Mouse (Mus musculus) CD4-positive, CD25-positive, alpha-beta regulatory T cell, adult 4 months (primary cell): ENCODE results near the gene Kdm4b. TPM values are rescaled to one million over a fixed set of nuclear protein-coding genes. Genes with fewer than 3 reads are reported as not detected.
A peak's percentile ranks its signal among the peaks of the same experiment; 100 is the strongest.

Source experiments
- ATAC-seq: one replicate; pipeline ENCODE4 v1.8.0; 2017
- polyA plus RNA-seq, 2 experiments: library from polyadenylated mRNA; unstranded; fragments of 100-300 nt; shearing (Covaris generic); gene quantifications; one replicate each; pipeline ENCODE4 v1.2.1; 2017

Gene Kdm4b
- 1 to 10 TPM; 5.3 to 7.0 TPM for polyA plus RNA-seq

GRCm38 (mm10) chr17:56325450-56326152 lies at the start of gene Kdm4b:
Gene Kdm4b (plus strand): TSS chr17:56326062.
- ATAC-seq = peak; percentile 95

DNA sequence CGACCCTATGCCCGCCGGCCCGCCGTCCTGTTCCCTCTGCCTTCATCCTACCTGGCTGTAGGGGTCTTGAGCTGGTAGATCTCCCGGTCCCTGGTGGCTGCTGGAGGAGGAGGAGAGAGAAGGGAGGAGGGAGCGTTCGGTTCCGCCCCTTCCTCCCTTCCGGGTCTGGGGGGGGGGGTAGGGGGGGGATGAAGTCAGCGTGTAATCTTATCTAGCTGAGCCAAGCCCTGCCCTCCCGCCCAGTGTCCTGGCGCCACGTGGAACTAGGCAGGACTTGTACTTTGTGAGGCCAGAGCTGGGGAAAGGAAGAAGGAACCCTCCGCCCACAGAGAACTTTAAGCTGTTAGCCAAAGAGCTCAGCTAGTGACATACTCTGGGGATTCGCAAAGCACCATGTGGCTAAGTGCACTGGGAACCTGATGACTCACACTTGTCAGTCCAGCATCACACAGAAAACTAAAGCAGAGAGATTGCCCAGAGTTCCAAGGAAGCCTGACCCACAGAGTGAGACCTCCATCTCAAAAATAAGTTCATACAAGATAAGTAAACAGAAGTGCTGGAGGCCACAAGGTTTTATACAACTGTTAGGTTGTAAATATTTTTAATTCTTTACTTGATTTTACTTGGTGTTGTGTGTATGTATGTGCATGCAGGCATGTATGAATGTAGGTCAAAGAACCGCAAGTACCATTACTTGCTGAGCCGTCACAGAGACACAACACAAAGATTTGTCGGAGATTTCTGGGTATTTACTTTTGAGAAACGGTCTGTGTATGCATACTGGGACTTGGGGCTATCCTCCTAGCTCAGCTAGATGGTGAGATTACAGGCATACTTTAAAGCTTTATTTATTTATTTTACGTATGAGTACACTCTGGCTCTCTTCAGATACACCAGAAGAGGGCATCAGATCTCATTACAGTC lies 49.0 kb upstream of the Kdm4b start, which contains the start of gene Ticam1:
Ticam1 (minus strand) TSS at position 144 of the 924 bp plus-strand sequence.
- ATAC-seq = peak; percentile 82

GRCm38 (mm10) chr17:56277567-56277893 lies 48.3 kb upstream of the Kdm4b start:
- ATAC-seq = no peak

DNA sequence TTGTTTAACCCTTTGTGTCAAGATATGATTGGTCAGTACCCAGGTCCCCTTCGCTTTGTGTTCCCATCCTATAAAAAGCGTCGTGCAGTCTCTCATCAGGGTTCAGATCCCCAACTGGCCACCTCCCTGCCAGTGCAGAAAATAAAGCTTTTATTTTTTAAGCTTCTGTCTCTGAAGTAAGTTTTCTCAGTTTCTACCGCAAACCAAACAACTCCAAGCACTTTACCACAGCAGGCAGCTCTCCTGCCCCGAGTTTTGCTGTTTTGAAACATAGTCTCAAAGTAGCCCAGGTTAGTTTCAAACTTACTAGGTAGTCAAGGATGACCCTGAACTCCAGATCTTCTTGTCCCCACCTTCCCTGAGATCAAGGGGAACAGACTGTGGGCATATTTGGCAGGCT lies 47.5 kb upstream of the Kdm4b start:
- ATAC-seq = no peak

- no peak for ATAC-seq
Measured at GRCm38 (mm10) chr17:56279481-56280155, 46.2 kb upstream of the Kdm4b start.

DNA sequence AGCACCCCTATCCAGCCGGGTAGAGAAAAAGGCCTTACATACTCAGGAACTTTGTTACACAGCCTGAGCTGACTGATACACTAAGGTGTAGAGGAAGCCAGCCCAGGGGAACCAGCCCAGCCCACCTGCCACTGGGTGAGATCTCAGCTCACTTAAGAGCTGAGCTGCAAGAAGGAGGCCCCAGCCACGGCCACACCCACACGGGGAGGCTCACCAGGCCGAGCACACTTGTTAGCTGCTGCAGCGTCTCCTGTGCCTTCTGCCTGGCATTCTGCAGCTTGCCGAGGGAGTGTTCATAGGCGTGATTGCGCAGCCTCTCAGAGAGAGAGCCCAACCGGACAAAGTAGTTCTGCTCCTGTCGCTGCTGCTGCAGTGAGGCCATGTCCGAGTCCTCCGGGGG lies 44.7 kb upstream of the Kdm4b start:
- no peak for ATAC-seq

- no peak for ATAC-seq
Measured at GRCm38 (mm10) chr17:56282802-56283201, 43.1 kb upstream of the Kdm4b start.

GRCm38 (mm10) chr17:56283316-56283715 lies 42.5 kb upstream of the Kdm4b start:
- ATAC-seq = no peak

- ATAC-seq = no peak
Measured at GRCm38 (mm10) chr17:56285995-56286394, 39.9 kb upstream of the Kdm4b start.

GRCm38 (mm10) chr17:56287830-56288229 lies 38.0 kb upstream of the Kdm4b start:
- ATAC-seq = no peak

GRCm38 (mm10) chr17:56288866-56289265 lies 37.0 kb upstream of the Kdm4b start:
- ATAC-seq = no peak

- ATAC-seq = peak; percentile 17
Measured at GRCm38 (mm10) chr17:56289371-56290331, 36.2 kb upstream of the Kdm4b start.

DNA sequence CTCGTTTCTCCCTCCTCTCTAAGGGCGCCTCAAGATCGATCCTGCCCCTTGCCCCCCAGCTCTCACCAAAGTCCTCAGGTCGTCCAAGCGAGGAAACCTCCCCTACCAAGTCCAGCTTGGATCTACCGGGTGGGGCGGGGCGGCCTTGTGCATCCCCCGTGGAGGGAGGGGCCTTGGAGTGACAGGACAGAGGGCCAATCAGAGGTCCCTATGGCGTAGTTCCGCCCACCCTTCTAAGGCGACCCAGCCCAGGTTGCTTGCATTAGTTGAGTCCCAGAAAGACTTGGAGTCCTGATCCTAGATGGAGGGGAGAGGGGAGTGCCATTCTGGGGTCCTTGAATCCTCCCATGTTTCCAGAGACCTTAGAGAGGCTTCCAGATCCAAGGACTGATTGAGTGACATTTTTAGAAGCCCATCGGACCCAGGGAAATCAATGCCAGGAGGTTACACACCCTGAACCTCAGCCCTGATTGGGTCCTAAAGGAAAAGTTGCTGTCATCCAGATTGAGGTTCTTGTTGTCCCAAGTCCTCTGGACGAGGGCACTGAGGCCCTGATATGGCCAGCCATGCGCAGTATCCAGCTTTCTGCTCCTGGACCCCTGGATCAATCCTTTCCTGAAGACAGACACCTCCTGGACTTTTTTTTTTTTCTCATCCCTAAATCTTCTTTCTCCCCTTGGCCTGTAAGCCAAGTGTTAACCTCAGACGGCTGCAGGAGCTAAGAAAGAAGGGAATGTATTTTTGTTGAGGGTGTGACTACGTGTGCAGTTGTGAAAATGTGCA lies 35.3 kb upstream of the Kdm4b start:
- ATAC-seq = peak; percentile 74

DNA sequence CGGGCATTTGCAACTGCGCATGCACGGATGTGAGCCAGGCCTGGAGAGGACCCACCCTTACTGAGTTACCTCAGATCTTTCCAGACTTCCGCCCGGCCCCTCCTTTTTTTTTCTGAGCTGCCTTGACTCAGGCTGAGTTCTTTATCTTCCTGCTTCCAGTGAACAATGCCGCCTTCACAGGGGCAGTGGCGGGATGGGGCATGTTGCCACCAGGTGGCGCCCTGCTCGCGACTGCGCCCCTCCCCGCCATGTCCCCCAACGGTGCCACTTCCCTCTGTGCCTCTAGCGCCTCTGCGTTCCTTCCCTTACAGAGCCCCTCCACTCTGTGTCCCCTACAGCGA lies 34.7 kb upstream of the Kdm4b start:
- ATAC-seq = peak; percentile 90

DNA sequence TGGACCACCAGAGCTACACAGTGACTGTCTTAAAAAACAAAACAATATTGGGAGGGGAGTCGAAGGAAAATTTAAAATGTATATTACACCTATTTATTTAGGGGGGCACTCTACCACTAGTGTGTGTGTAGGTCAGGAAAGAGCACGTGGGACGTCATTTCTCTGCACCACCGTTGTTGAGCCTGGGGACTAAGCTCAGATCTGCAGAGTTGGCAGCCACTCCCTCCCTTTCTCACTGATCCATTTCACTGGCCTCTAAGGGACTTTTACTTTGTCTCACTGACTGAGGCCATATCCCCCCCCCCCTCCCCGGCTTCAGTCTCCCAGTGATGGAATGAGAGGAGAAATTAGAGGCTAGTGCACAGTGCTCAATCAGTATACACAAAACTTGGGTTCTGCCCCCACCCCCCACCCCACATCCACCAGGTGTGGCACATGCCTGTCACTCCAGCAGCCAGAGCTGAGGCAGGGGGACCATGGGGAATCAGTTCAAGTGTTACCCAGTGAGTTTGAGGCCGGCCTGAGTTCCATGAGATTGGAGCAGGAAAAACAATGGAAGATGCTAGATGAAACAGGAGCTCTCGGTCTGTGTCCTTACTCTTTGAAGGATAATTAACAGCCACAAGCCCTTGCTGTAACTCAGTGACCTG lies 33.9 kb upstream of the Kdm4b start:
- ATAC-seq = no peak

DNA sequence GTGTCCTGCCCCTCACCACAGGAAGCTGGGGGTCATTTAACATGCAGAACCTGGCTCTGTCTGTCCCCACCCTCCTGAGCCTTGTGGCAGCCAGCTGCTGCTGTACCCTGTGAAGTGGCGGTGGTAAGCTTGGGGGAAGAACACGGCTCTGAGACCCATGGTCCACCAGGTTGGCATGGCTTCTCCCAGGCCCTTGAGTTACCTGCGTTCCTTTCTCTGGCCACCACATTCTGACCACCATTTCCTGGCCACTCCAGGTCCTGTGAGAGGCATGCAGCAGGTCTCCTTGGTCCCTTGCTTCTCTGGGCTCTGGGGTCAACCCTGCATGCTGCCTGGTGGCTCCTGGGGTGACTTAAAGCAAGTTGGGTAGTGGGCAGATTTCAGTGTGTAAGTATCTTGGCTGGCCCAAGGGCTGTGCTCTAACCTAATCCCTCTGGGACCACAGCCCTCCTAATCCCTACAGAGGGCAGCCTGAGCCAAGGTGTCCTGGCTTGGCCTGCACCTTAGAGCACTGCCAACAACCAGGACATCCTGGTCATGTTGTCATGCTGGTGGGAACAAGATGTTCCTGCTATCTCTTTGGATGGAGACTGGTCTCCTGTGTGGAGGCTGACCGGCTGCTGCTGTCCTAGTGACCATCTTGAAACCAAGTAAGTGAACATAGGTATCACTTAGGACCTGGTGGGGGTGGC lies 33.2 kb upstream of the Kdm4b start, which contains the start of gene Plin3:
Plin3 (minus strand) TSS at position 343 of the 692 bp plus-strand sequence.
- ATAC-seq = no peak

GRCm38 (mm10) chr17:56293291-56293690 lies 32.6 kb upstream of the Kdm4b start:
- no peak for ATAC-seq

GRCm38 (mm10) chr17:56294241-56294640 lies 31.6 kb upstream of the Kdm4b start:
- no peak for ATAC-seq

DNA sequence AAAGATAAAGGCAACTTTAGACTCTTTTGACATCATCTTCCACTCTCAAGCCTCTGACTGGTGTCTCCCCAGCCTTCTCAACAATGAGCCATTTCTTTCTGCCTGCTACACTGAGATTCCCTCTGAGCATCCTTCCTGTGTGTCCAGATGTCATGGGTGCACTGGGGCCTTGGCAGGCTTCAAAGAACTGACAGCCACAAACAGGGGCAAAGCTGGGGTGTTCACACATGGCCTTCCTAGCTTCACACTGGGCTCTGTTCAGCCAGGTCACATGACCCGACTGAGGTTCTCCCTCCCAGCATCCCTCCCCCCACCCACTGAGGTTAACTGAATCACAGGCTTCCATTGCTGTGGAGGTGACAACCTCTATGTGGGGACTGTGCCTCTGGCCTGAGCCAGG lies 29.7 kb upstream of the Kdm4b start:
- ATAC-seq = no peak

- ATAC-seq = no peak
Measured at GRCm38 (mm10) chr17:56298238-56298637, 27.6 kb upstream of the Kdm4b start.
